Mouse (Mus musculus) brown adipose tissue, adult 24 weeks (tissue): ENCODE measurements around the gene H3f3b. TPM values are rescaled to one million over a fixed set of nuclear protein-coding genes. Genes with fewer than 3 reads are reported as not detected.

Experiments
- H3K27ac ChIP-seq: fragments of 200-500 bp; replicated peaks from 2 replicates; pipeline ENCODE4 v1.5.1; 2012; ENCODE audit warnings: low read depth, mild to moderate bottlenecking, low read length
- H3K4me1 ChIP-seq: fragments of 200-500 bp; 2 replicates; pipeline ENCODE4 v1.6.1; 2012; ENCODE audit warnings: low read length, mixed read lengths; ENCODE audit not compliant: control insufficient read depth, insufficient read depth, insufficient read length
- H3K4me3 ChIP-seq: fragments of 200-500 bp; 2 replicates; pipeline ENCODE4 v1.5.1; 2012; ENCODE audit warnings: low read depth, mild to moderate bottlenecking, low read length, moderate library complexity; ENCODE audit not compliant: insufficient read depth
- polyA plus RNA-seq: library from polyadenylated mRNA; stranded (reverse); fragments of >200 nt; gene quantifications from 2 replicates; pipeline ENCODE4 v1.2.4, GENCODE M21; 2012; ENCODE audit not compliant: missing spikeins, insufficient read depth, insufficient read length

Gene H3f3b
- polyA plus RNA-seq, 1 experiment = 85.7 TPM

DNA sequence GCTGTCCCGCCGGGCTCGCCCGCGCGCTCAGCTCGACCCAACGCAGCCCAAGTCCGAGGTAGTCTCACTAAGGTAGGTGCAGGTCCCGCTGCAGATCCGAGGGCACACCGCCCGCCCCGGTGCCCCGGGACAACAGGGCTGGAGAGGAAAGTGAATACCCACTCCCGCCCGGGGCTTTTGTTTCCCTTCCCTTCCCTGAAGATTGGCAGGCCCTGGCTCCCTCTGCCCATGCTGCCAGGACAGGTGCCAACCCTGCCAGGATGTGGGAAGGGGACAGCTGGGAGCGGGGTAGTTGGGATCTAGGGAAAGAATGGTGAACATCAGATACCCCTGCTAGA is 52.7 kb downstream of the H3f3b start:
- Histone ChIP-seq H3K27ac (no peak overlapping the region), H3K4me1 (no peaks in the 10 kb centered on the region), H3K4me3 (peak overlapping the region; percentile 37)

GRCm38 (mm10) chr11:115974309-115975082 is 53.3 kb downstream of the H3f3b start, which contains the start of gene Itgb4:
TSS of gene Itgb4 (plus strand) at chr11:115974709.
- Histone ChIP-seq H3K4me1 (no peaks in the 10 kb centered on the region), H3K27ac (no peak within 1 kb of the TSS), H3K4me3 (peak within 1 kb of the TSS; percentile 37)

Other genes with a start within 250 kb of the H3f3b start
- gene Caskin2, start 214.3 kb downstream of the H3f3b start, polyA plus RNA-seq = 8.8 and 10.4 TPM in 2 replicates
- 6.1 and 6.8 TPM in 2 replicates for gene Tsen54, start 213.2 kb downstream of the H3f3b start, polyA plus RNA-seq
- 4.0 and 5.5 TPM in 2 replicates for gene Llgl2, start 203.9 kb downstream of the H3f3b start, polyA plus RNA-seq
- not detected in 2 replicates for gene Myo15b, start 169.6 kb downstream of the H3f3b start, polyA plus RNA-seq
- not detected in 2 replicates for gene Smim5, start 128.0 kb downstream of the H3f3b start, polyA plus RNA-seq
- gene Smim6, start 115.9 kb downstream of the H3f3b start, polyA plus RNA-seq = not detected in 2 replicates
- 10.0 and 12.0 TPM in 2 replicates for gene Sap30bp, start 94.7 kb downstream of the H3f3b start, polyA plus RNA-seq
- gene Recql5, start 94.5 kb downstream of the H3f3b start, polyA plus RNA-seq = 4.2 and 5.3 TPM in 2 replicates
- 1.5 and 2.2 TPM in 2 replicates for gene Itgb4, start 53.3 kb downstream of the H3f3b start, polyA plus RNA-seq
- 9.6 and 12.4 TPM in 2 replicates for gene Galk1, start 15.2 kb downstream of the H3f3b start, polyA plus RNA-seq
- gene Unk, start 2.4 kb upstream of the H3f3b start, polyA plus RNA-seq = 2.9 and 4.0 TPM in 2 replicates
- gene Unc13d, start 50.0 kb upstream of the H3f3b start, polyA plus RNA-seq = not detected in 2 replicates
- 73.7 and 124 TPM in 2 replicates for gene Wbp2, start 59.0 kb upstream of the H3f3b start, polyA plus RNA-seq
- 4.6 and 8.3 TPM in 2 replicates for gene Trim47, start 99.2 kb upstream of the H3f3b start, polyA plus RNA-seq
- gene Trim65, start 103.2 kb upstream of the H3f3b start, polyA plus RNA-seq = 5.9 and 8.3 TPM in 2 replicates
- gene Mrpl38, start 110.9 kb upstream of the H3f3b start, polyA plus RNA-seq = 99.5 and 121 TPM in 2 replicates
- gene Fbf1, start 140.2 kb upstream of the H3f3b start, polyA plus RNA-seq = 3.8 and 5.3 TPM in 2 replicates
- 4.3 and 7.6 TPM in 2 replicates for gene Ten1, start 170.9 kb upstream of the H3f3b start, polyA plus RNA-seq
- 223 and 402 TPM in 2 replicates for gene Acox1, start 171.1 kb upstream of the H3f3b start, polyA plus RNA-seq
- 0.16 TPM in 1 of 2 replicates, not detected in the other for gene Evpl, start 210.1 kb upstream of the H3f3b start, polyA plus RNA-seq
- gene Srp68, start 246.3 kb upstream of the H3f3b start, polyA plus RNA-seq = 23.4 and 31.3 TPM in 2 replicates